Mouse (Mus musculus): ENCODE results near the gene Gsdma2. TPM values are rescaled to one million over a fixed set of nuclear protein-coding genes. Genes with fewer than 3 reads are reported as not detected.

Gsdma2 gene
- total and polyA plus RNA-seq, 3 experiments, result not detected

DNA sequence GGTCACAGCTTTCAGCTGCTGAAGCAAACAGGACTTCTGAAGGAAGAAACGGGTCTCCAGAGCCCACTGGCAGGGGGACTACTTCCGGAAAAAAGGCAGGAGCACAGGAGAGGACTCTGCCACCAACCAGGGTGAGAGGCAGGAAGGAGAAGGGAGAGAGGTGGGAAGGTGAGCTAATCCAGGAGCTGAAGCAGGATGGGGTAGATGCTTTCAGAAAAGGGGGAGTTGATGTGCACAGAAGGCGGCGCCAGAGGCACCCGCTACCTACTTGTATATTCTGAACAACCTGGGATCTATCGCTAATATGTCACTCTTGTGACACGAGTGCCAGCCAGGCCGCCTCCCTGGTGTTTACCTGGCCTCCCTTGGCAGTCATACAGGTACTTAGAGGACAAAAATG, 48.6 kb upstream of the Gsdma2 start, which contains the start of gene Lrrc3c:
Lrrc3c (plus strand) TSS at position 301 of the 400 bp plus-strand sequence.
- peaks cover 13 to 18% of the 10 kb centered on the region in 2 experiments for H3K27me3 ChIP-seq (ENCODE audit: control insufficient read depth in 1 of 2, insufficient read depth in 2 of 2, low read length in 2 of 2)
- no peak for DNase-seq (ENCODE audit: low read depth, low spot score)
- no peaks in the 10 kb centered on the region for H3K9me3 ChIP-seq (replicated peaks; ENCODE audit: insufficient read depth, low read length)
- peaks cover 2 to 5% of the 10 kb centered on the region in 2 experiments; a peak in 2 of 4 replicates for H3K4me1 ChIP-seq (ENCODE audit: control insufficient read depth in 1 of 2, insufficient read depth in 2 of 2, low read length in 2 of 2)
- no peaks in the 10 kb centered on the region for H3K79me2 ChIP-seq (ENCODE audit: control insufficient read depth, insufficient read depth, low read length, poor library complexity)
- H3K27ac ChIP-seq (ENCODE audit: control insufficient read depth, low read depth, low read length), result no peak within 1 kb of the TSS
- 0 out of 4 replicates have a peak, but pooled peaks cover 0 to 2% of the 10 kb centered on the region in 2 experiments for H3K36me3 ChIP-seq (ENCODE audit: control insufficient read depth in 1 of 2, insufficient read depth in 2 of 2, low read length in 2 of 2)
- TF ChIP-seq POLR2AphosphoS2 (IDR thresholded peaks at IDR 0.05; ENCODE audit: low read length) (no peak), SIN3A (IDR thresholded peaks at IDR 0.05; ENCODE audit: low read length) (no peak), NELFE (IDR thresholded peaks at IDR 0.05; ENCODE audit: low read depth, low read length) (no peak), ELF1 (IDR thresholded peaks at IDR 0.05; ENCODE audit: low read depth, low read length) (no peak), MAFK (IDR thresholded peaks at IDR 0.05; ENCODE audit: borderline replicate concordance, low read depth, low read length) (no peak), GATA1 (IDR thresholded peaks at IDR 0.05; ENCODE audit: low read depth, low read length) (no peak), TBP (IDR thresholded peaks at IDR 0.05; ENCODE audit: low read depth, low read length) (no peak), UBTF (IDR thresholded peaks at IDR 0.05; ENCODE audit: borderline replicate concordance, insufficient read depth, low read depth, low read length) (no peak), POLR2A (IDR thresholded peaks at IDR 0.05; ENCODE audit: control insufficient read depth in 1 of 2, insufficient read depth in 1 of 2, low read depth in 1 of 2, low read length in 2 of 2, poor library complexity in 1 of 2) (no peak), GABPA (IDR thresholded peaks at IDR 0.05; ENCODE audit: low read depth, low read length) (no peak), ZNF384 (IDR thresholded peaks at IDR 0.05; ENCODE audit: low read depth, low read length) (no peak), CTCF (IDR thresholded peaks at IDR 0.05 in 2 of 3, conservative IDR thresholded peaks at IDR 0.05 in 1 of 3; ENCODE audit: control insufficient read depth in 1 of 3, insufficient read depth in 1 of 3, low read depth in 2 of 3, low read length in 3 of 3, poor library complexity in 1 of 3, severe bottlenecking in 1 of 3) (no peak), USF2 (IDR thresholded peaks at IDR 0.05; ENCODE audit: borderline replicate concordance in 1 of 2, insufficient read depth in 1 of 2, low read depth in 1 of 2, low read length in 2 of 2) (no peak), BHLHE40 (IDR thresholded peaks at IDR 0.05; ENCODE audit: borderline replicate concordance, low read depth, low read length) (no peak)
- no peak within 1 kb of the TSS for H3K9ac ChIP-seq (ENCODE audit: control insufficient read depth, low read depth, low read length, poor library complexity, severe bottlenecking)
- H3K4me3 ChIP-seq (ENCODE audit: control insufficient read depth in 1 of 2, insufficient read depth in 1 of 2, low read depth in 2 of 2, low read length in 2 of 2), result no peak within 1 kb of the TSS

DNA sequence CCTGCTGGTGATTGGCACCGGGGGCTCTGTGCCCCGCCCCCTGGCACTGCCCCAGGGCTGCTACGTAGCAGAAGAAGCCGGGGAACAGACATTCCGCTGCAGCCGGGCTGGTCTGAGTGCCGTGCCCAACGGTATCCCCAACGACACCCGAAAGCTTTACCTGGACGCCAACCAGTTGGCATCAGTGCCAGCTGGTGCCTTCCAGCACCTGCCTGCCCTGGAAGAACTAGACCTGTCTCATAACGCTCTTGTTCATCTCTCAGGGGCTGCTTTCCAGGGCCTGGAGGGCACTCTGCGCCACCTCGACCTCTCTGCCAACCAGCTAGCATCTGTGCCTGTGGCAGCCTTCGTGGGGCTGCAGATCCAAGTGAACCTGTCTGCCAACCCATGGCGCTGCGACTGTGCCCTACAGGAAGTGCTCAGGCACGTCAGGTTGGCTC, 47.7 kb upstream of the Gsdma2 start:
- Histone ChIP-seq H3K9ac (ENCODE audit: control insufficient read depth, low read depth, low read length, poor library complexity, severe bottlenecking) (no peak overlapping the region), H3K27ac (ENCODE audit: control insufficient read depth, low read depth, low read length) (no peak overlapping the region), H3K9me3 (replicated peaks; ENCODE audit: insufficient read depth, low read length) (no peaks in the 10 kb centered on the region), H3K4me3 (ENCODE audit: control insufficient read depth in 1 of 2, insufficient read depth in 1 of 2, low read depth in 2 of 2, low read length in 2 of 2) (no peak overlapping the region), H3K4me1 (ENCODE audit: control insufficient read depth in 1 of 2, insufficient read depth in 2 of 2, low read length in 2 of 2) (peaks cover 2 to 5% of the 10 kb centered on the region in 2 experiments; a peak in 2 of 4 replicates), H3K27me3 (ENCODE audit: control insufficient read depth in 1 of 2, insufficient read depth in 2 of 2, low read length in 2 of 2) (peaks cover 11 to 13% of the 10 kb centered on the region in 2 experiments), H3K79me2 (ENCODE audit: control insufficient read depth, insufficient read depth, low read length, poor library complexity) (no peaks in the 10 kb centered on the region), H3K36me3 (ENCODE audit: control insufficient read depth in 1 of 2, insufficient read depth in 2 of 2, low read length in 2 of 2) (0 out of 4 replicates have a peak, but pooled peaks cover 0 to 2% of the 10 kb centered on the region in 2 experiments)
- TF ChIP-seq ELF1 (IDR thresholded peaks at IDR 0.05; ENCODE audit: low read depth, low read length), result no peak
- DNase-seq (ENCODE audit: low read depth, low spot score), result no peak

DNA sequence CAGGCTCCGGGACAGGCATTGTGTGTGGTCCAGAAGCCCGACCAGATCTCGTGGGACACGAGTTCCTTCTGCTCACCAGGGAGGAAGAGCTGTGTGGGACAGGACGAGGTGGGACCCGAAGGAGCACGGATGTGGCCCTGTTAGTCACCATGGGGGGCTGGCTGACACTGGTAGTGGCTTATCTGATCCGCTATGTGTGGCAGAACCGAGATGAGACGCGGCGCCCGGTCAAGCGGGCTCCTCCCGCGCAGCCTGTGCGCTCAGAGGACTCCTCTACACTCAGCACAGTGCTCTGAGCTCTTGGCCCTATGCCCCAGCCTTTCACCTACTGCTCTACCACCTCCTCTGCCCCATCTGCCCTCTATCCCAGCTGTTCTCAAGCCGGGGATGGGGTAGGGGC, 47.3 kb upstream of the Gsdma2 start:
- H3K9ac ChIP-seq (ENCODE audit: control insufficient read depth, low read depth, low read length, poor library complexity, severe bottlenecking), result no peak overlapping the region
- H3K79me2 ChIP-seq (ENCODE audit: control insufficient read depth, insufficient read depth, low read length, poor library complexity), result no peaks in the 10 kb centered on the region
- no peaks in the 10 kb centered on the region for H3K9me3 ChIP-seq (replicated peaks; ENCODE audit: insufficient read depth, low read length)
- no peak overlapping the region for H3K4me3 ChIP-seq (ENCODE audit: control insufficient read depth in 1 of 2, insufficient read depth in 1 of 2, low read depth in 2 of 2, low read length in 2 of 2)
- H3K27me3 ChIP-seq (ENCODE audit: control insufficient read depth in 1 of 2, insufficient read depth in 2 of 2, low read length in 2 of 2), result peaks cover 8 to 13% of the 10 kb centered on the region in 2 experiments
- H3K36me3 ChIP-seq (ENCODE audit: control insufficient read depth in 1 of 2, insufficient read depth in 2 of 2, low read length in 2 of 2), result 0 out of 4 replicates have a peak, but pooled peaks cover 0 to 2% of the 10 kb centered on the region in 2 experiments
- H3K4me1 ChIP-seq (ENCODE audit: control insufficient read depth in 1 of 2, insufficient read depth in 2 of 2, low read length in 2 of 2), result peaks cover 2 to 5% of the 10 kb centered on the region in 2 experiments; a peak in 2 of 4 replicates
- H3K27ac ChIP-seq (ENCODE audit: control insufficient read depth, low read depth, low read length), result no peak overlapping the region
- no peak for DNase-seq (ENCODE audit: low read depth, low spot score)
- no peak for TF ChIP-seq CHD2 (IDR thresholded peaks at IDR 0.05; ENCODE audit: low read length)
- no peak for TF ChIP-seq KAT2A (conservative IDR thresholded peaks at IDR 0.05; ENCODE audit: low read depth, low read length)
- TF ChIP-seq ZNF384 (IDR thresholded peaks at IDR 0.05; ENCODE audit: low read depth, low read length), result no peak
- TF ChIP-seq POLR2A (IDR thresholded peaks at IDR 0.05; ENCODE audit: control insufficient read depth in 1 of 2, insufficient read depth in 1 of 2, low read depth in 1 of 2, low read length in 2 of 2, poor library complexity in 1 of 2), result no peak
- TF ChIP-seq TAL1 (IDR thresholded peaks at IDR 0.05; ENCODE audit: low read length), result no peak
- no peak for TF ChIP-seq MAFK (IDR thresholded peaks at IDR 0.05; ENCODE audit: borderline replicate concordance, low read depth, low read length)
- TF ChIP-seq USF2 (IDR thresholded peaks at IDR 0.05; ENCODE audit: borderline replicate concordance in 1 of 2, insufficient read depth in 1 of 2, low read depth in 1 of 2, low read length in 2 of 2), result no peak
- TF ChIP-seq CHD1 (IDR thresholded peaks at IDR 0.05; ENCODE audit: low read depth, low read length), result no peak
- TF ChIP-seq RAD21 (IDR thresholded peaks at IDR 0.05; ENCODE audit: low read depth, low read length), result no peak
- TF ChIP-seq TCF12 (IDR thresholded peaks at IDR 0.05; ENCODE audit: low read depth, low read length), result no peak
- TF ChIP-seq CTCF (IDR thresholded peaks at IDR 0.05 in 2 of 3, conservative IDR thresholded peaks at IDR 0.05 in 1 of 3; ENCODE audit: control insufficient read depth in 1 of 3, insufficient read depth in 1 of 3, low read depth in 2 of 3, low read length in 3 of 3, poor library complexity in 1 of 3, severe bottlenecking in 1 of 3), result no peak
- TF ChIP-seq JUND (IDR thresholded peaks at IDR 0.05; ENCODE audit: low read depth, low read length), result no peak
- TF ChIP-seq MEF2A (IDR thresholded peaks at IDR 0.05; ENCODE audit: extremely low read depth, insufficient replicate concordance, low read depth, low read length, poor library complexity, severe bottlenecking), result no peak
- TF ChIP-seq MYB (IDR thresholded peaks at IDR 0.05; ENCODE audit: low read depth, low read length), result no peak
- no peak for TF ChIP-seq EP300 (IDR thresholded peaks at IDR 0.05; ENCODE audit: low read depth in 1 of 2, low read length in 2 of 2)
